Mouse (Mus musculus): ENCODE results near the gene Abcg2.

DNA sequence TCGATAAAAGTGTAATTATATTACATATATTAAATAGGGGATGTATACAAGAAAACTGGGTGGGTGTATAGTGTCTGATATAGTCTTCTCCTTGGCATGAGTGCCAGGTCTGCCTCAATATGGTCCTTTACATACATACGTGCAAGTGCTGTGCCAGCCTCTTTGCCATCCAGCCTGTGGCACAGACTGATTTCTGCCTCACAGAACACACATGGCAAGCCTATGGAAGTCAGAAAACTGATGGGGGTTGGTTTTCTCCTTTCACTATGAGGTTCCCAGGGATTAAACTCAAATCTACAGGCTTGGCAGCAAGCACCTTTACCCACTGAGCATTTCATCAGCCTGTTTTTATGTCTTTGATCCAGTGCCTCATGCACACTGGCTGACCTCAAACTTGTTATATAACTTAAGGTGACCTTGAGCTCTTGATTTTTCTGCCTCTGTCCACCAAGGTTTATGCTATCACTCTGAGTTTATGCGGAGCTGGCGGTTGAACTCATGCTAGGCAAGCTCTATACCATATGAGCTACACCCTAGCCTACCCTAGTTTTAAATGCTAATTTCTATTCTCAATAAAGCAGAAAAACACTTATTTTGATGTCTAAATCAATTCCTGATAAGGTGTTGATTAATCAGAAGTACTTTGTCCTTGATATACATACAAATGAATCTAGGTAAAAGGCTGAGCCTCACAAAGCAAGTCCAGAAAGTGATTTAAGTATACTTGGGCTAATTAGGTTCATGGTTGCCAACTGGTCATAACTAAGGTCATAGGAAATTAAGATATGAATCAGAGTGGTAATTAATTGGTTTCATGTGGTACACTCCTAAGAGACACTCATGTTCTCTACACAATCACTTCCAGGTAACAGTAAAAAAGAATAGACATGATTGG is 26.7 kb downstream of the Abcg2 start:
- no peak for TF ChIP-seq CTCF (IDR thresholded peaks at IDR 0.05; ENCODE audit: insufficient read depth, low read depth, low read length)
- no peak for TF ChIP-seq POLR2A (IDR thresholded peaks at IDR 0.05; ENCODE audit: insufficient read depth, low read depth, low read length)

Measured in olfactory bulb, adult 2 months (tissue).